Mouse (Mus musculus) heart, postnatal 0 days (tissue): ENCODE data around the gene Zfp609.

ENCODE experiments used
- CTCF ChIP-seq: IDR thresholded peaks from 2 replicates; pipeline ENCODE4 v1.5.1; 2016; ENCODE audit warnings: antibody characterized with exemption, control low read depth, low read depth
- EP300 ChIP-seq: IDR thresholded peaks from 2 replicates; pipeline ENCODE4 v1.6.1; 2016; ENCODE audit warnings: antibody characterized with exemption, low read depth

- TF ChIP-seq CTCF (no peak), EP300 (no peak)
These were observed 12.5 kb upstream of the Zfp609 start for GRCm38 (mm10) chr9:65839841-65840240.
